Mouse (Mus musculus) heart, embryonic 15.5 days (tissue): ENCODE data around the gene Slc5a6. TPM values are rescaled to one million over a fixed set of nuclear protein-coding genes. Genes with fewer than 3 reads are reported as not detected.
"Not testable (repeated sequence)": the region's sequence is repeated elsewhere in the genome, so short reads cannot be mapped to it uniquely, and the experiment has no call there.

Source experiments
- ATAC-seq: fragments of 200-750 bp; cut with Nextera tagmentation; replicated peaks from 2 replicates; pipeline ENCODE4 v1.8.0; 2017; ENCODE audit warnings: low read depth, moderate TSS enrichment; ENCODE audit not compliant: insufficient number of reproducible peaks, insufficient read depth, low FRiP score
- H3K27ac ChIP-seq: fragments of 300-500 bp; sonication (generic); 2 replicates; pipeline ENCODE4 v1.5.1; 2015; ENCODE audit warnings: mild to moderate bottlenecking, inconsistent platforms
- H3K27me3 ChIP-seq: fragments of 300-500 bp; sonication (generic); 2 replicates; pipeline ENCODE4 v1.6.1; 2015; ENCODE audit warnings: inconsistent platforms
- H3K36me3 ChIP-seq: fragments of 300-500 bp; sonication (generic); 2 replicates; pipeline ENCODE4 v1.6.1; 2015; ENCODE audit warnings: mild to moderate bottlenecking, inconsistent platforms
- H3K4me1 ChIP-seq: fragments of 300-500 bp; sonication (generic); replicated peaks from 2 replicates; pipeline ENCODE4 v1.6.1; 2015; ENCODE audit warnings: inconsistent platforms
- H3K4me2 ChIP-seq: fragments of 300-500 bp; sonication (generic); 2 replicates; pipeline ENCODE4 v1.6.1; 2015; ENCODE audit warnings: inconsistent platforms, mild to moderate bottlenecking, moderate library complexity
- H3K4me3 ChIP-seq: fragments of 300-500 bp; sonication (generic); 2 replicates; pipeline ENCODE4 v1.5.1; 2015; ENCODE audit warnings: mild to moderate bottlenecking, inconsistent platforms
- H3K9ac ChIP-seq: fragments of 300-500 bp; sonication (generic); 2 replicates; pipeline ENCODE4 v1.6.1; 2015; ENCODE audit warnings: mild to moderate bottlenecking, inconsistent platforms
- H3K9me3 ChIP-seq: fragments of 300-500 bp; sonication (generic); replicated peaks from 2 replicates; pipeline ENCODE4 v1.6.1; 2016; ENCODE audit warnings: inconsistent platforms
- WGBS: fragments of 180-500 bp; shearing (Covaris S2); methylation state at CpG from one replicate; pipeline ENCODE4 v1.1.7; 2015; ENCODE audit warnings: mixed read lengths; 5-methylcytosine and 5-hydroxymethylcytosine counted together
- polyA plus RNA-seq: library from polyadenylated mRNA; unstranded; fragments of >200 nt; fragmentation: Nextera tagmentation; extraction: Ambion mirVana; gene quantifications from 2 replicates; pipeline ENCODE4 v1.2.1, GENCODE M21; 2015

The Slc5a6 gene
- polyA plus RNA-seq, 1 experiment from 2014 or later, result 5.8 TPM

GRCm38 (mm10) chr5:31034669-31035068 is 14.1 kb downstream of the Slc5a6 start:
- ATAC-seq, result no peak
- no peak overlapping the region for H3K4me2 ChIP-seq
- WGBS, result 86% methylated on average over 6 of the region's 6 CpGs

GRCm38 (mm10) chr5:31031508-31031907 is 17.2 kb downstream of the Slc5a6 start:
- no peaks in the 10 kb centered on the region for H3K36me3 ChIP-seq
- WGBS, result 79% methylated on average over 8 of the region's 8 CpGs
- no peak overlapping the region for H3K27ac ChIP-seq
- no peak overlapping the region for H3K9ac ChIP-seq
- no peak for ATAC-seq
- H3K4me2 ChIP-seq, result no peak overlapping the region
- no peaks in the 10 kb centered on the region for H3K27me3 ChIP-seq
- no peaks in the 10 kb centered on the region; the same call in 1 of the 2 replicates for H3K4me1 ChIP-seq
- H3K4me3 ChIP-seq, result no peak overlapping the region
- H3K9me3 ChIP-seq, result no peaks in the 10 kb centered on the region

More at GRCm38 (mm10) chr5:31034669-31035068, 14.1 kb downstream of the Slc5a6 start:
- no peak overlapping the region for H3K4me3 ChIP-seq
- H3K9ac ChIP-seq, result no peak overlapping the region
- no peaks in the 10 kb centered on the region for H3K27me3 ChIP-seq
- peaks cover 15% of the 10 kb centered on the region; the same call in 1 of the 2 replicates for H3K36me3 ChIP-seq
- H3K9me3 ChIP-seq, result no peaks in the 10 kb centered on the region
- H3K4me1 ChIP-seq, result no peaks in the 10 kb centered on the region; the same call in 1 of the 2 replicates
- no peak overlapping the region for H3K27ac ChIP-seq

GRCm38 (mm10) chr5:31030926-31031325 is 17.8 kb downstream of the Slc5a6 start:
- H3K9me3 ChIP-seq, result no peaks in the 10 kb centered on the region
- WGBS, result 84% methylated on average over 4 of the region's 4 CpGs
- no peak for ATAC-seq
- no peak overlapping the region for H3K4me3 ChIP-seq
- H3K27me3 ChIP-seq, result no peaks in the 10 kb centered on the region
- H3K36me3 ChIP-seq, result no peaks in the 10 kb centered on the region
- no peaks in the 10 kb centered on the region; the same call in 1 of the 2 replicates for H3K4me1 ChIP-seq
- no peak overlapping the region for H3K27ac ChIP-seq
- no peak overlapping the region for H3K4me2 ChIP-seq
- no peak overlapping the region for H3K9ac ChIP-seq

- Histone ChIP-seq H3K9me3 (no peaks in the 10 kb centered on the region), H3K9ac (no peak overlapping the region), H3K4me3 (no peak overlapping the region), H3K36me3 (no peaks in the 10 kb centered on the region), H3K4me1 (no peaks in the 10 kb centered on the region), H3K27me3 (no peaks in the 10 kb centered on the region), H3K4me2 (no peak overlapping the region), H3K27ac (no peak overlapping the region)
- ATAC-seq, result no peak
Measured at GRCm38 (mm10) chr5:31024641-31025040, 24.1 kb downstream of the Slc5a6 start.

- no peak overlapping the region for H3K4me3 ChIP-seq
- no peak overlapping the region for H3K4me2 ChIP-seq
- ATAC-seq, result no peak
- H3K27ac ChIP-seq, result no peak overlapping the region
- no peak overlapping the region for H3K9ac ChIP-seq
- no peaks in the 10 kb centered on the region for H3K4me1 ChIP-seq
- H3K36me3 ChIP-seq, result no peaks in the 10 kb centered on the region
- 20% methylated on average over 4 of the region's 4 CpGs for WGBS
- no peaks in the 10 kb centered on the region for H3K27me3 ChIP-seq
- H3K9me3 ChIP-seq, result no peaks in the 10 kb centered on the region
Measured at GRCm38 (mm10) chr5:31023254-31023653, 25.5 kb downstream of the Slc5a6 start.

- Histone ChIP-seq H3K9me3 (no peaks in the 10 kb centered on the region), H3K27me3 (no peaks in the 10 kb centered on the region), H3K4me3 (no peak overlapping the region), H3K4me2 (no peak overlapping the region), H3K27ac (no peak overlapping the region), H3K4me1 (no peaks in the 10 kb centered on the region), H3K9ac (no peak overlapping the region), H3K36me3 (no peaks in the 10 kb centered on the region)
- no peak for ATAC-seq
- WGBS, result 56% methylated on average over 1 of the region's 1 CpGs
Measured at GRCm38 (mm10) chr5:31022690-31023089, 26.0 kb downstream of the Slc5a6 start.

- H3K4me1 ChIP-seq, ATAC-seq: not testable (repeated sequence)
Measured at GRCm38 (mm10) chr5:31021790-31022189, 26.9 kb downstream of the Slc5a6 start.

GRCm38 (mm10) chr5:31015913-31016312 is 32.8 kb downstream of the Slc5a6 start:
- Histone ChIP-seq H3K9ac (no peak overlapping the region), H3K4me2 (no peak overlapping the region), H3K9me3 (no peaks in the 10 kb centered on the region), H3K36me3 (no peaks in the 10 kb centered on the region), H3K4me3 (no peak overlapping the region), H3K27ac (0 out of 2 replicates have a peak overlapping the region, but pooled peaks have one; percentile 2), H3K27me3 (no peaks in the 10 kb centered on the region), H3K4me1 (peaks cover 9% of the 10 kb centered on the region; the same call in 1 of the 2 replicates)
- 30% methylated on average over 2 of the region's 2 CpGs for WGBS
- ATAC-seq, result no peak

More at GRCm38 (mm10) chr5:31021790-31022189, 26.9 kb downstream of the Slc5a6 start:
- H3K4me2 ChIP-seq, H3K27ac ChIP-seq, H3K4me3 ChIP-seq, H3K9me3 ChIP-seq, H3K27me3 ChIP-seq, H3K9ac ChIP-seq, H3K36me3 ChIP-seq: not testable (repeated sequence)
- WGBS, result 80% methylated on average over 4 of the region's 5 CpGs

- WGBS, result 71% methylated on average over 3 of the region's 3 CpGs
- Histone ChIP-seq H3K4me2 (no peak overlapping the region), H3K9ac (no peak overlapping the region), H3K4me3 (no peak overlapping the region), H3K9me3 (no peaks in the 10 kb centered on the region), H3K4me1 (peaks cover 9% of the 10 kb centered on the region; the same call in 1 of the 2 replicates), H3K27ac (no peak overlapping the region), H3K36me3 (no peaks in the 10 kb centered on the region), H3K27me3 (no peaks in the 10 kb centered on the region)
- ATAC-seq, result no peak
Measured at GRCm38 (mm10) chr5:31012737-31013136, 36.0 kb downstream of the Slc5a6 start.

GRCm38 (mm10) chr5:31004184-31004583 is 44.5 kb downstream of the Slc5a6 start:
- 3% methylated on average over 5 of the region's 5 CpGs for WGBS
- no peak overlapping the region for H3K9ac ChIP-seq
- H3K9me3 ChIP-seq, result no peaks in the 10 kb centered on the region
- 0 out of 2 replicates have a peak, but pooled peaks cover 2% of the 10 kb centered on the region for H3K4me1 ChIP-seq
- 0 out of 2 replicates have a peak, but pooled peaks cover 7% of the 10 kb centered on the region for H3K27me3 ChIP-seq
- H3K4me2 ChIP-seq, result no peak overlapping the region
- no peaks in the 10 kb centered on the region for H3K36me3 ChIP-seq
- no peak overlapping the region for H3K4me3 ChIP-seq
- H3K27ac ChIP-seq, result no peak overlapping the region
- no peak for ATAC-seq

GRCm38 (mm10) chr5:31001560-31001959 is 47.2 kb downstream of the Slc5a6 start:
- Histone ChIP-seq H3K36me3 (no peaks in the 10 kb centered on the region), H3K9me3 (no peaks in the 10 kb centered on the region), H3K27me3 (0 out of 2 replicates have a peak, but pooled peaks cover 7% of the 10 kb centered on the region), H3K4me1 (0 out of 2 replicates have a peak, but pooled peaks cover 2% of the 10 kb centered on the region), H3K27ac (no peak overlapping the region), H3K4me2 (no peak overlapping the region), H3K4me3 (no peak overlapping the region), H3K9ac (no peak overlapping the region)
- WGBS, result 83% methylated on average over 4 of the region's 4 CpGs
- no peak for ATAC-seq

GRCm38 (mm10) chr5:31000993-31001392 is 47.7 kb downstream of the Slc5a6 start:
- H3K36me3 ChIP-seq, result no peaks in the 10 kb centered on the region
- H3K27me3 ChIP-seq, result 0 out of 2 replicates have a peak, but pooled peaks cover 7% of the 10 kb centered on the region
- H3K9me3 ChIP-seq, result no peaks in the 10 kb centered on the region
- 75% methylated on average over 2 of the region's 2 CpGs for WGBS
- no peak overlapping the region for H3K9ac ChIP-seq
- 0 out of 2 replicates have a peak, but pooled peaks cover 2% of the 10 kb centered on the region for H3K4me1 ChIP-seq
- H3K27ac ChIP-seq, result no peak overlapping the region
- no peak for ATAC-seq
- no peak overlapping the region for H3K4me3 ChIP-seq
- H3K4me2 ChIP-seq, result no peak overlapping the region
